Mouse (Mus musculus) intestine, postnatal 0 days (tissue): ENCODE data around the gene Gm4353. TPM values are rescaled to one million over a fixed set of nuclear protein-coding genes. Genes with fewer than 3 reads are reported as not detected.

Experiments used
- ATAC-seq: fragments of 200-750 bp; cut with Nextera tagmentation; 2 replicates; pipeline ENCODE4 v1.8.0; 2017; ENCODE audit warnings: mild to moderate bottlenecking, moderate TSS enrichment, moderate library complexity
- H3K27ac ChIP-seq: fragments of 300-500 bp; sonication (generic); 2 replicates; pipeline ENCODE4 v1.5.1; 2014; ENCODE audit warnings: mild to moderate bottlenecking, low read depth, low read length, moderate library complexity
- H3K27me3 ChIP-seq: fragments of 300-500 bp; sonication (generic); replicated peaks from 2 replicates; pipeline ENCODE4 v1.6.1; 2014; ENCODE audit warnings: low read length, mixed read lengths; ENCODE audit not compliant: control insufficient read depth, insufficient read depth
- H3K36me3 ChIP-seq: fragments of 300-500 bp; sonication (generic); 2 replicates; pipeline ENCODE4 v1.6.1; 2014; ENCODE audit warnings: mild to moderate bottlenecking, moderate library complexity; ENCODE audit not compliant: control insufficient read depth, insufficient read depth
- H3K4me1 ChIP-seq: fragments of 300-500 bp; sonication (generic); replicated peaks from 2 replicates; pipeline ENCODE4 v1.6.1; 2014; ENCODE audit warnings: antibody characterized with exemption, low read length, mixed read lengths; ENCODE audit not compliant: control insufficient read depth, insufficient read depth
- H3K4me2 ChIP-seq: fragments of 300-500 bp; sonication (generic); replicated peaks from 2 replicates; pipeline ENCODE4 v1.6.1; 2014; ENCODE audit warnings: low read depth, mild to moderate bottlenecking, moderate library complexity
- H3K4me3 ChIP-seq: fragments of 300-500 bp; sonication (generic); 2 replicates; pipeline ENCODE4 v1.5.1; 2014; ENCODE audit warnings: low read depth, low read length
- H3K9ac ChIP-seq: fragments of 300-500 bp; sonication (generic); 2 replicates; pipeline ENCODE4 v1.6.1; 2014; ENCODE audit warnings: mild to moderate bottlenecking, low read depth, low read length
- H3K9me3 ChIP-seq: fragments of 300-500 bp; sonication (generic); 2 replicates; pipeline ENCODE4 v1.6.1; 2016; ENCODE audit warnings: mixed run types; ENCODE audit not compliant: control insufficient read depth
- CTCF ChIP-seq: sonication (generic); IDR thresholded peaks from 2 replicates; pipeline ENCODE4 v1.5.1; 2016; ENCODE audit warnings: low read depth, mild to moderate bottlenecking, control low read depth, antibody characterized with exemption, moderate library complexity
- WGBS: fragments of 180-500 bp; shearing (Covaris S2); extraction: QIAGEN DNeasy Blood & Tissue Kit; methylation state at CpG from one replicate; pipeline ENCODE4 v1.1.7; 2014; 5-methylcytosine and 5-hydroxymethylcytosine counted together
- polyA plus RNA-seq: library from polyadenylated mRNA; unstranded; fragments of >200 nt; fragmentation: Nextera tagmentation; extraction: Ambion mirVana; gene quantifications from 2 replicates; pipeline ENCODE4 v1.2.1, GENCODE M21; 2015

The Gm4353 gene
- polyA plus RNA-seq, 1 experiment from 2014 or later: 0.13 TPM

GRCm38 (mm10) chr7:116124057-116124456 is 39.6 kb upstream of the Gm4353 start:
- Histone ChIP-seq H3K27me3 (no peaks in the 10 kb centered on the region), H3K27ac (no peak overlapping the region), H3K4me2 (no peak overlapping the region), H3K36me3 (peaks cover 41% of the 10 kb centered on the region; the same call in 1 of the 2 replicates), H3K9ac (no peak overlapping the region), H3K4me1 (no peaks in the 10 kb centered on the region), H3K4me3 (no peak overlapping the region), H3K9me3 (no peaks in the 10 kb centered on the region)
- no peak for ATAC-seq
- 91% methylated on average over 12 of the region's 12 CpGs for WGBS
- TF ChIP-seq CTCF: no peak

DNA sequence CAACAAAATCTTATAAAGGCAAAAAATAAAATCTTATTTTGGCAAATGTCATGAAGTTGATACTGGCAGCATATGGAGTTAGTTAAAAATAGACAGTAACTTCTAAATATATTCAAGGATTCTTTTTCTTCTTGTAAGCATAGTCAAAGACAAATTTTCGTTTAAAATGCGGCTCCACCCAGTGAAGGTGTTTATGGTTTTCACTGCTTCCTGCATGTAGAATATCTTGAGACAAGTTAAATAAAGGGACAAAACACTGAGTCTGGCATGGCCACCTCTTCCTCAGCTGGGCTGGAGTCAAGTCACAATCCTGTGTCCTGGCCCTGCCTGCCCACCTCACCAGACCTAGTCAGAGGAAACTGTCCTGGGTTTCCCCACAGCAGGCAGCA is 39.2 kb upstream of the Gm4353 start:
- ATAC-seq: no peak
- no peaks in the 10 kb centered on the region for H3K9me3 ChIP-seq
- H3K27ac ChIP-seq: no peak overlapping the region
- WGBS: 76% methylated on average over 2 of the region's 2 CpGs
- peaks cover 36% of the 10 kb centered on the region; the same call in 1 of the 2 replicates for H3K36me3 ChIP-seq
- no peak for TF ChIP-seq CTCF
- H3K4me1 ChIP-seq: no peaks in the 10 kb centered on the region
- H3K9ac ChIP-seq: no peak overlapping the region
- no peak overlapping the region for H3K4me2 ChIP-seq
- H3K4me3 ChIP-seq: no peak overlapping the region
- no peaks in the 10 kb centered on the region for H3K27me3 ChIP-seq

GRCm38 (mm10) chr7:116122981-116123596 is 38.7 kb upstream of the Gm4353 start:
- ATAC-seq: no peak
- H3K4me2 ChIP-seq: no peak overlapping the region
- no peaks in the 10 kb centered on the region for H3K9me3 ChIP-seq
- H3K4me1 ChIP-seq: no peaks in the 10 kb centered on the region
- no peaks in the 10 kb centered on the region for H3K27me3 ChIP-seq
- no peak overlapping the region for H3K9ac ChIP-seq
- 72% methylated on average over 13 of the region's 13 CpGs for WGBS
- TF ChIP-seq CTCF: no peak
- no peak overlapping the region for H3K4me3 ChIP-seq
- H3K27ac ChIP-seq: no peak overlapping the region
- peaks cover 31% of the 10 kb centered on the region; the same call in 1 of the 2 replicates for H3K36me3 ChIP-seq

GRCm38 (mm10) chr7:116121202-116121601 is 36.8 kb upstream of the Gm4353 start:
- WGBS: 52% methylated on average over 11 of the region's 11 CpGs
- ATAC-seq: no peak
- H3K27ac ChIP-seq: no peak overlapping the region
- no peaks in the 10 kb centered on the region for H3K4me1 ChIP-seq
- H3K4me2 ChIP-seq: no peak overlapping the region
- H3K27me3 ChIP-seq: no peaks in the 10 kb centered on the region
- no peak for TF ChIP-seq CTCF
- no peaks in the 10 kb centered on the region for H3K9me3 ChIP-seq
- no peak overlapping the region for H3K9ac ChIP-seq
- no peak overlapping the region for H3K4me3 ChIP-seq
- H3K36me3 ChIP-seq: peaks cover 17% of the 10 kb centered on the region; the same call in 1 of the 2 replicates

- WGBS: 64% methylated on average over 4 of the region's 4 CpGs
Observed at GRCm38 (mm10) chr7:116120737-116121136, 36.3 kb upstream of the Gm4353 start.

GRCm38 (mm10) chr7:116119306-116119857 is 34.9 kb upstream of the Gm4353 start:
- no peak for TF ChIP-seq CTCF
- Histone ChIP-seq H3K4me3 (no peak overlapping the region), H3K9ac (no peak overlapping the region), H3K36me3 (0 out of 2 replicates have a peak, but pooled peaks cover 5% of the 10 kb centered on the region), H3K9me3 (no peaks in the 10 kb centered on the region), H3K27ac (no peak overlapping the region), H3K27me3 (no peaks in the 10 kb centered on the region), H3K4me1 (no peaks in the 10 kb centered on the region), H3K4me2 (no peak overlapping the region)
- WGBS: 69% methylated on average over 1 of the region's 1 CpGs
- ATAC-seq: no peak

More at GRCm38 (mm10) chr7:116120737-116121136, 36.3 kb upstream of the Gm4353 start:
- Histone ChIP-seq H3K9ac (no peak overlapping the region), H3K27me3 (no peaks in the 10 kb centered on the region), H3K27ac (no peak overlapping the region), H3K4me2 (no peak overlapping the region), H3K4me1 (no peaks in the 10 kb centered on the region), H3K9me3 (no peaks in the 10 kb centered on the region), H3K36me3 (0 out of 2 replicates have a peak, but pooled peaks cover 14% of the 10 kb centered on the region), H3K4me3 (no peak overlapping the region)
- no peak for TF ChIP-seq CTCF
- ATAC-seq: no peak
